Mouse (Mus musculus): ENCODE data around the gene Hmcn1.

Hmcn1 gene

GRCm38 (mm10) chr1:150645314-150645713 lies 347.9 kb downstream of the Hmcn1 start:
- no peak for DNase-seq (ENCODE audit: low spot score)

- no peak for DNase-seq (ENCODE audit: low spot score)
Measured at GRCm38 (mm10) chr1:150639522-150639921, 353.7 kb downstream of the Hmcn1 start.

- DNase-seq (ENCODE audit: low spot score) = no peak
Measured at GRCm38 (mm10) chr1:150632506-150632905, 360.7 kb downstream of the Hmcn1 start.

GRCm38 (mm10) chr1:150631856-150632171 lies 361.4 kb downstream of the Hmcn1 start:
- no peak for DNase-seq (ENCODE audit: low spot score)

- DNase-seq (ENCODE audit: low spot score) = no peak
Measured at GRCm38 (mm10) chr1:150631035-150631855, 362.0 kb downstream of the Hmcn1 start.

GRCm38 (mm10) chr1:150623226-150623625 lies 370.0 kb downstream of the Hmcn1 start:
- DNase-seq (ENCODE audit: low spot score) = no peak

- no peak for DNase-seq (ENCODE audit: low spot score)
Measured at GRCm38 (mm10) chr1:150610539-150610938, 382.7 kb downstream of the Hmcn1 start.

- DNase-seq (ENCODE audit: low spot score) = no peak
Measured at GRCm38 (mm10) chr1:150606173-150606572, 387.1 kb downstream of the Hmcn1 start.

- no peak for DNase-seq (ENCODE audit: low spot score)
Measured at GRCm38 (mm10) chr1:150593614-150594013, 399.6 kb downstream of the Hmcn1 start.

- peak; percentile 81 for DNase-seq (ENCODE audit: low spot score)
Measured at GRCm38 (mm10) chr1:150591253-150591652, 402.0 kb downstream of the Hmcn1 start.

- peak; percentile 58 for DNase-seq (ENCODE audit: low spot score)
Measured at GRCm38 (mm10) chr1:150587410-150587809, 405.8 kb downstream of the Hmcn1 start.

- no peak for DNase-seq (ENCODE audit: low spot score)
Measured at GRCm38 (mm10) chr1:150584477-150584876, 408.8 kb downstream of the Hmcn1 start.

- DNase-seq (ENCODE audit: low spot score) = peak; percentile 27
Measured at GRCm38 (mm10) chr1:150583734-150584133, 409.5 kb downstream of the Hmcn1 start.

GRCm38 (mm10) chr1:150580561-150580960 lies 412.7 kb downstream of the Hmcn1 start:
- no peak for DNase-seq (ENCODE audit: low spot score)

GRCm38 (mm10) chr1:150573407-150573806 lies 419.8 kb downstream of the Hmcn1 start:
- DNase-seq (ENCODE audit: low spot score) = no peak

- DNase-seq (ENCODE audit: low spot score) = peak; percentile 51
Measured at GRCm38 (mm10) chr1:150570562-150571156, 422.6 kb downstream of the Hmcn1 start.

GRCm38 (mm10) chr1:150569820-150570543 lies 423.3 kb downstream of the Hmcn1 start:
- no peak for DNase-seq (ENCODE audit: low spot score)

- DNase-seq (ENCODE audit: low spot score) = no peak
Measured at GRCm38 (mm10) chr1:150566287-150566686, 426.9 kb downstream of the Hmcn1 start.

GRCm38 (mm10) chr1:150556621-150557020 lies 436.6 kb downstream of the Hmcn1 start:
- DNase-seq (ENCODE audit: low spot score) = no peak

GRCm38 (mm10) chr1:150551390-150551789 lies 441.8 kb downstream of the Hmcn1 start:
- DNase-seq (ENCODE audit: low spot score) = no peak

GRCm38 (mm10) chr1:150546463-150546862 lies 446.8 kb downstream of the Hmcn1 start:
- DNase-seq (ENCODE audit: low spot score) = no peak

GRCm38 (mm10) chr1:150540267-150540666 lies 453.0 kb downstream of the Hmcn1 start:
- peak; percentile 89 for DNase-seq (ENCODE audit: low spot score)

All from retina, embryonic 14.5 days (tissue).